Mouse (Mus musculus): ENCODE results near the gene 2010111I01Rik.

GRCm38 (mm10) chr13:62980131-62980530, 15.4 kb downstream of the 2010111I01Rik start:
- TF ChIP-seq POLR2A (IDR thresholded peaks at IDR 0.05; ENCODE audit: borderline replicate concordance, low read depth, low read length): no peak
- no peak for TF ChIP-seq CTCF (IDR thresholded peaks at IDR 0.05; ENCODE audit: low read depth, low read length)

Measured in bone marrow macrophage, adult 2 months (primary cell).